Mouse (Mus musculus): Measurements from ENCODE around the gene Mrps18b. TPM values are rescaled to one million over a fixed set of nuclear protein-coding genes. Genes with fewer than 3 reads are reported as not detected.
"Not testable (repeated sequence)": the region's sequence is repeated elsewhere in the genome, so short reads cannot be mapped to it uniquely, and the experiment has no call there.

Mrps18b gene
- 100 to 1,000 TPM in 1 of 2 experiments, 10 to 100 TPM in 1; 93.5 to 102 TPM for total RNA-seq (2021)
- long read RNA-seq, experiment 1, transcript Mrps18b-201 (7 exons, 1,079 nt): major isoform, 25 of 33 reads
- long read RNA-seq, experiment 1, partial matches to known transcripts: 0 of 33 reads
- long read RNA-seq, experiment 1, other reads (novel, unspliced or antisense): 5 of 33 reads
- long read RNA-seq, experiment 2, transcript Mrps18b-201 (7 exons, 1,079 nt): major isoform, 62 of 76 reads
- long read RNA-seq, experiment 2, partial matches to known transcripts: 6 of 76 reads
- long read RNA-seq, experiment 2, other reads (novel, unspliced or antisense): 6 of 76 reads

DNA sequence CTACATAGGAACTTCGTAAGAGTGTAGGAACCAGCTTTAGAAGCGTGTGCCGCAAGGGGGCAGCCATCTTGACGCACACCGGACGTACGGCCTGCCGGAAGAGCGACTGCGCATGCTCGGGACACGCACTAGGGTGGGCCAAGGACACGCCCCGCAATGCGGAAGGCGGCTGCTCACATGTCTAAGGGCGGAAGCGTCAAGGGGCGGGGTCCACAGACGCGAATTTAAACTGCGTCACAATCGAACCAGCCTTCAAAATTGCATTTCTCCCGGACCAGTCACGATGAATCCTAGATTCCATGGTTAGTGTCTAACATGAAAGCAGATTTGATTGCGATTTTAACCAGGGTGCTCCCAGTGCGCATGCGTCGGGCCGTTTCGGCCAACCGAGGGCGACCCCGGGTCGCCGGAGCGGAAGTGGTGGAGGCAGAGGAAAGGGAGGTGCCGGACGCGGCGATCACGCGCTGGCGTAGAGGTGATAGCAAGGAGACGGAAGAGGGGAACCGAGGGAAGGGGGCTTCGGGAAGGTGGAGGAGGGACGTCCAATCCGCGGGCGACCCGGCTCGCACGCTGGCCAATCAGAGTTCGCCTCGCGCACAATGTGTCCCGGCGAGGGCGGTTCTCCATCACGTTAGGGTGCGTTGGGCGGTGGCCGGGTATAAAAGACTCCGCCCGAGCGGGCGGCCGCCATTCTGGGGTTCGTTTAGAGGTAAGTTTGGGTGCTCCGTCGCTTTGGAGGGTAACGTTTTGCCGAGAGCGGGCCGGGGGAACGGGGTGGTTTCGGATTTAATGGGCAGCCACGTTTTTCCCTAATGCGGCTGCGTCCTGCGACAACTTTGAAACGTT, at the start of gene Mrps18b, which contains the start of gene Ppp1r10:
Gene Mrps18b, minus strand, starts transcription at position 93 of the 846 bp plus-strand sequence.
Gene Ppp1r10, plus strand, starts transcription at position 138 of the 846 bp plus-strand sequence.
- DNase-seq (ENCODE audit: low spot score in 2 of 2): peak; percentile 97 to 98

DNA sequence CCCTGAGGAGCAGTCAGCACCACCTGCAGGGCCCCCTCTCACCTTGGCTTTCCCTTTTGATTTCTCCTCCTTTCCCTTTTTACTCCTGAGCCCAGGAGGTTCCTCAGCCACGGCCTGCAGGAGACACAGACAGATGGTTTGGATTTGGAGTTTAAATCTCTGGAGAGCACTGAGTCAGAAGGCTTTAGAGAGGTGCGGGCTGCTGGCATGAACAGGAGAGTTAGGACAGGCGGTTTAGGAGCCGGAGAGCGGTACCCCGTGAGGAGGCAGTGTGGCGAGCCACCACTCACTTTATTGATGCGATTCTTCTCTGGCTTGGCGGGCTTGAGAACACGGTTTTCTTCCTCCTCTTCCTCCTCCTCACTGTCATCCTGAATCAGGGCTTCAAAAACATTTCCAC, 47.1 kb upstream of the Mrps18b start:
- no peak for DNase-seq (ENCODE audit: low spot score in 2 of 2)

DNA sequence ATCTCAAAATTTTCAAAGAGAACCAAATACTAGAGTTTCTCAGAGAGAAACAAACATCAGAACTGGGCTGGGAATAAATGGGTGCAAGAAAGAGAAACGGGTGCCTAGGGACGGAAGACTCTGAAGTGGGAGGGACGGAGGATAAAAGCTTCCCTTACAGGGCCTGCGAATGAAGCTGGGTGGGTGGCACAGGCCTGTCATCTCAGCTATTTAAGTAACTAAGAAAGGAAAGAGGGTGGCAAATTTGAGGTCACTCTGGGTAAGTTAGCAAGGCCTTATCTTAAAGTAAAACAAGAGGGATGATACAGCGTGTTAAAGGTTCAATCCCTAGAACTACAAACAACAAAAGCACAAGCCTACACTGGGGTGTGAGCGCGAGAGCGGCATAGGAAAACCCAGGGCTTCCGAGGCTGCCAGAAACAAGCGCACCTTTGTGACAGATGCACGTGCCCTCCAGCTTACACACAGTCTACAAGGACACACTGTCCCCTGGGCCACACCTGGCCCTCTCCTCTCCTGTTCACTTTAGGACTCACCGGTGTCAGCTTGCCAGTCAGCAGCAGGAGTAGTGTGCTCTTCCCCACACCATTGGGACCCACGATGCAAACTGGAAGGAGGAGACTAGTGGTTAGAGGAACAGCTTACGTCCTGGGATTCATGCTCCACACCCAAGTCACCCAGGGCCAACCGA, 42.5 kb upstream of the Mrps18b start:
- no peak for DNase-seq (ENCODE audit: low spot score in 2 of 2)

DNA sequence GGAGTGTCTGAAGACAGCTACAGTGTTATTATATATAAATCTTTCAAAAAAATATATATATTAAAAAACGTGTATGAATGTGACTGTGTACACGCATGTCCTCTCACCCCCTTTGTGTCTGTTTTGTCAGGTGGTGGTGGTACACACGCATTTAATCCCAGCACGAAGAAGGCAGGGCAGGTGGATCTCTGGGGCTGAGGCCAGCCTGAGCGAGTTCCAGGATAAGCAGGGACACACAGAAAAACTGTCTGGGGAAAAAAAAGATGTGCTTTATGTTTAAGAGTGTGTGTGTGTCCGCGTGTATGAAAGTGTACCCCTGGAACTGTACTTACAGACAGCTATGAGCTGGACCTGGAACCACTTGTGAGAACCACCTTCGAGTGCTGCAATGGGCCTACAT, 38.5 kb upstream of the Mrps18b start:
- no peak for DNase-seq (ENCODE audit: low spot score in 2 of 2)

DNA sequence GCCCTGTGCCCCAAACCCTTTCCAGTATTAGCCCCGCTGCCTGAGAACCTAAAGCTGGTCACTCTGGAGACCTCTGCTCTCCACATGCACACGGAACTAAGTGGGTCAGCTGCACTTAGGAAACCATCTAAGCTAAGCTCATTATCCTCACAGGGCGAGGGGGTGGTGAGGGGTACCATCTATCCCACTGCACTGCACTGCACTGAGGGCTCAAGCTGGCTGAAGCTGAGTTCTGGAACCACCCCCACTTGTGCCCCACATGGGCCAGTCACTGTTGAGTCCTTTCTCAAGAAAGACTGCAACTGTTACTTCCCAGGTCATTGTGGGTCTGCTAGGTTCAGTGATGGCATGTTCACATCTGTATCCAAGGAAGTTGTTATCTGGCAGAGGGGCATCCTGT, 36.4 kb upstream of the Mrps18b start:
- DNase-seq (ENCODE audit: low spot score in 2 of 2): not testable (repeated sequence)

DNA sequence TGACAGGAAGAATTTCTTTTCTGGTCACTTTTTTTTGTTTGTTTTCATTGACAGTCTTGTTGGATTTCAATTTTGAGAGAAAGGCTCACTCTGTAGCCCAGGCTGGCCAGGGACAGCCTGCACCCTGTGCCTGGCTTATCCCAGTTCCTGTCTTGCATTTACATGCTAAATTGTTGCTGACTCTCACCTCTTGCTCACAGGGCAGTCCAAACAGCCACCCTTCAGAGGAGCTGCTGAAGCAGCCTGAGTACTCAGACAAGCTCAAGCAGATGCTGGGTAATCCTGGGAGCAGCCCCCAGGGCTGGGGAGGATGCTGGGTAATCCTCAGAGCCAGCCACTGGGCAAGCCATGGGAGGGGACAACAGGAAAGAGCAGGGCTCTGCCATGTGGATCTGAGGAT, 34.8 kb upstream of the Mrps18b start:
- not testable (repeated sequence) for DNase-seq (ENCODE audit: low spot score in 2 of 2)

DNA sequence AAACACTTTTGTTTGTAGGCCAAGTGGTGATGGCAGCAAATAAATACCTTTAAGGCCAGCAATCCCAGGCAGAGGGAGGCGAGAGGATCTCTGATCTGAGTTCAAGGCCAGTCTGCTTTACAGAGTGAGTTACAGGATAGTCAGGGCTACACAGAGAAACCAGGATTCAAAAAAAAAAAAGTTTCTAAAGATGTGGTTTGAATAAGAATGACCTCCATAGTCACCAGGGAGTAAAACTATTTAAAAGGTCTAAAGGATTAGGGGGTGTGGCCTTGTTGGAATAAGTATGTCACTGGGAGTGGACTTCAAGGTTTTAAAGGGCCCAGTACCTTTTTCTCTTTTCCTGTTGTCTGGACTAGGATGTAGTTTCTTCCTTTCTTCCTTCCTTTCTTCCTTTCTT, 23.8 kb upstream of the Mrps18b start:
- no peak for DNase-seq (ENCODE audit: low spot score in 2 of 2)

DNA sequence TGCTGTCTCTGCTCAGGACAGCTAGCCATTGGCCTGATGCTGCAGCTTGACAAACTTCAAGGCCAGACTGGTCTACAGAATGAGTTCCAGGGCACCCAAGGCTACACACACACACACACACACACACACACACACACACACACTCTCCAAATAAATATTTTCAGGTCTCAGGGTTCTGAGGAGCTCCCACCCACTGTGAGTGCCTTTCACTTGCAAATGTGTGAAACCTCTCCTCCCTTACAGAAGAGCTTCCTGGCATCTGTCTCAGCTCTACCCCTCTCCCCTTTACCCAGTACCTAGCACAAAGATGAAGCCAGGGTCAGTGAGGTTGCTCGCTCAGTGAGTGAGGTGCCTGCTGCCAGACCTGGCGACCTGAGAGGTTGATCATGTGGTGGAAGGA, 22.9 kb upstream of the Mrps18b start:
- no peak for DNase-seq (ENCODE audit: low spot score in 2 of 2)

DNA sequence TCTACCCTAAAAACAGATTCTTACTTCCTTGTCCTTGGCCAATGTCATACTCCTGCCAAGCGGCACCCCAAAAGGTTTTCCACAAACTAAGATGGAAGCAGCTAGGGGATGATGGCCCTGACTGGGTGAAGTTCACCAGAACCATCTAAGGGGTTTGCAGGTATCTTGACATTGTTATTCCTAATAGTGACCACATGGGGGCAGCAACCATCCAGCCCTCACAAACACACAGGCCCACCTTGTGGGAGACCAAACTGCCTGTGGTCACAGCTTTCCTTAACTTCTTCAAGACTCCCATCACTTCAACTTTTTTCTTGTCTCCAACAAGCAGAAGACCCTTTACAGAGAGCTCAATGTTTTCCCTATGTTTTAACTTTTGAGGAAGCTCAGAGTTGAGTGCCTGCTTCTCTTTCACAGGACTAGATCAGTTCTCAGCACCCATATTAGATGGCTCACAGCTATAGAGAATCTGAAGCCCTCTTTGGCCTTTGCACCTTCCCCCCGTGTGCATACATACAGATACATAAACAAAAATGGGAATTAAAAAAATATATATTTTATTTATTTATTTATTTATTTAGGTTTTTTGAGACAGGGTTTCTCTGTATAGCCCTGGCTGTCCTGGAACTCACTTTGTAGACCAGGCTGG, 21.6 kb upstream of the Mrps18b start:
- no peak for DNase-seq (ENCODE audit: low spot score in 2 of 2)

DNA sequence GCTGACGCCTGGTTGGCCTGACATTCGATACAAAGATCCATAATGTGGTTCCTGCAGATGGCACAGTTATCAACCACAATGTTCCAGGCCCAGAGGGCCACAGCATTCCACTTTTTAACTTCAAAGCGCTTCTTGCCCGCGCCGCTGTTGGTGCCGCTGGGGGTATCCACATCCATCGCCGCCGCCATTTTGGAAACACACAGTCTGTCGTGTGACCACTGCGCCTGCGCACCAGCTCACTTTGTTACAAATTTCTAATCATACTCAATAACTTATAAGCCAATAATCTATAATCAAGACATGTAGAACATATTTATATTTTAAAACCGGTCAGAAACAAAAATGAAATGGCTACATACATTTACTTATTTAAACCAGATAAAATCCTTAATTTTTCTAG, 19.6 kb upstream of the Mrps18b start:
- not testable (repeated sequence) for DNase-seq (ENCODE audit: low spot score in 2 of 2)

DNA sequence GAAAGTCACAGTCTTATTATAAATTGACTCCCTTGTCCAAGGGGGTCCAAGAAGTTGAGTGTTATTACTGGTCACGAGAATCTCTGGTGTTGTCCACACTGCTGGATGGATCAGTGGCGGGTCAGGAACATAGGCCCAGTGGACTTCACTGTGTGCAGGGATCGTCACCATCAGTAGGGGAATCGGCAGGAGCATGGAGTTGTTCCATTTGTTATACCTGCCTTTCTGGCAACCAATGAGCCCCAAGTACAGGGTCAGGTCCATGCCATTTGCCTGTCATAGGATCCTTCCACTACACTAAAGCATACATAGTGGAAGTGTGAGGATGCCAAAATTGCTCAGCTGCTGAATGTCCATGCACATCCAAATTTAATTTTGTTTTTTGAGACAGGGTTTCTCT, 16.4 kb upstream of the Mrps18b start:
- DNase-seq (ENCODE audit: low spot score in 2 of 2): no peak

DNA sequence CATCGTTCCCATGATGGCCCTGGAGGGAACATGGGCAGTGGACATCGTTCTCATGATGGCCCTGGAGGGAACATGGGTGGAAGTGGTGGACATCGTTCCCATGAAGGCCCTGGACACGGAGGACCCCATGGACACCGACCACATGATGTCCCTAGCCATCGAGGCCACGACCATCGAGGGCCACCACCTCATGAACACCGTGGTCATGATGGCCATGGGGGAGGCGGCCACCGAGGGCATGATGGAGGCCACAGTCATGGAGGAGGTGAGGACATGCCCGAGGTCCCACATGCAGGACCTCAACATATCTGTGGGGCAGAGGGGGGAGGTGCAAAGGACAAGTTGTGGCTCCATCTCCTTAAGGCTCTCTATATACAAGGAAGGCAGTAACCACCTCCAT, 14.4 kb upstream of the Mrps18b start:
- DNase-seq (ENCODE audit: low spot score in 2 of 2): no peak

DNA sequence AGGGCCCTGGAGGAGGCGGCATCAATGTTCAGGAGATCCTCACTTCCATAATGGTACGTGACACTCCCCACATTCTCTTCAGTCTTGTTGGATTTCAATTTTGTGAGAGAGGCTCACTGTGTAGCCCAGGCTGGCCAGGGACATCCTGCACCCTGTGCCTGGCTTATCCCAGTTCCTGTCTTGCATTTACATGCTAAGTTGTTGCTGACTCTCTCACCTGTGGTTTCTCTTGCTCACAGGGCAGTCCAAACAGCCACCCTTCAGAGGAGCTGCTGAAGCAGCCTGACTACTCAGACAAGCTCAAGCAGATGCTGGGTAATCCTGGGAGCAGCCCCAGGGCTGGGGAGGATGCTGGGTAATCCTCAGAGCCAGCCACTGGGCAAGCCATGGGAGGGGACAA, 13.3 kb upstream of the Mrps18b start:
- DNase-seq (ENCODE audit: low spot score in 2 of 2): no peak

DNA sequence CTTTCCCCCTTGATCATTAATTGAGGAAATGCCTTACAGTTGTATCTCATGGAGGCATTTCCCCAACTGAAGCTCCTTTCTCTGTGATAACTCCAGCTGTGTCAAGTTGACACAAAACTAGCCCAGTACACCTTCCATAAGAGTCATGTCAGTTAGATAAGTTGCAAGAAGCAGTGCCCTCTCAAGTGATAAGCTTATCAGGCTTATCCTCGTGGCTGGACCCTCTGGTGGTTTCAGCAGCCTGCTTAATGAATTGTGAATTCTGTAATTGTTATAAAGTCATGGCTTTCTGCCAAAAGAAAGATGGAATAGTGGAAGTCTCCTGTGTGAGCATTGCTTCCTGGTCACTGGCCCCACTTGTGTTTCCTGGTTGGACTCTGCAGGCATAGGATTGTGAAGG, 11.3 kb upstream of the Mrps18b start:
- DNase-seq (ENCODE audit: low spot score in 2 of 2): no peak

DNA sequence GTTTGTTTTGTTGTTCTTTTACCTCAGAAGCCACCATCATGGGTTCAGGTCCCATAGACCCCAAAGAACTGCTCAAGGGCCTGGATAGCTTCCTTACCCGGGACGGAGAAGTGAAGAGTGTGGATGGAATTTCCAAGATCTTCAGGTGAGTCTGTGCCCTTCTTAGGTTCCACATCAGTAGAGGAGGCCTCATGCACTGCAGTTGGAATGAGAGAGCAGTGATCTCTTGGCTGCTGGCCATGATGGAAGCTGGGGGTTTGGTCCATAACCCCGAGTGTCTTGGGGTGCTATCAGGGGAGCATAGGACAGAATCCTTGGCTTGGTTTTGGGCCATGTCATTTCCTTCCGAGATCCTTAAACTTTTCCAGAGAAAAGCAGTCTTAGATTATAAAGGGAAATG, 7.1 kb upstream of the Mrps18b start:
- DNase-seq (ENCODE audit: low spot score in 2 of 2): no peak

DNA sequence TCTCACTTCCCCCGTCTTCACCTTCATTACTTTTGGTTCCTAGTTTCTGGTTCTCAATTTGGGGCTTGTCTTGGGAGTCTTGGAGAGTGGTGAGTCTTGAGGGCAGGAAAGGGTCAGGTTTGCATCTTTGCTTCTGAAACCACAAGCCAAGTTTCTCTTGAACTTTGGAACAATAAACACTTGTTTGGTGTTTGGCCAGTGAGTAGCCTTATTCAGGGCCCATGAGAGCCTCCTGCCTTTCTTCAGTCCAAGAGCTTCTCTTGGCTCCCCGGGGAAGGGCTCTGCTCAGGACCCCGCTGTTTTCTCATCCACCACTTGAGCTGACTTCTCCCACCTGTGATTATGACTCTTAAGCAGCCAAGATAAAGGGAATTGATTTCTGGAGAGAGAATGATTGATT, 6.4 kb upstream of the Mrps18b start:
- no peak for DNase-seq (ENCODE audit: low spot score in 2 of 2)

DNA sequence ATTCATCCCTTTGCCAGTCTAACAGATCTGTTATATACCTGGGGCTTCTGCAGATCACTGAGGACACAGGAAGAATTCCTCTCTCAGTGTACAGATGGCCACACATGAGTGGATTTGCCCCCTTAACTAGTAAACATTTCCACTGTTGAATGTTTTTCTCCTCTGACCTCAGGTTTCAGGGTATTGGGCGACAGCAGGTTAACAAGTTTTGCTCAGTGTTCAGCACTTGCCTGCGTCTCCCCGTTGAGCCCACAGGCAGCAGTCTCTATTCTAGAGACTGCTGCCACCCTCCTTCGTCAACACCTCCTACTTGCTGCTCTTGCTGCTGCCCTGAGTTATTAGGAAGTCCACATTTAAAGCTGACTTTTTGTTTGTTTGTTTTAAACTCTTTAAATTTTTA, 5.5 kb upstream of the Mrps18b start:
- no peak for DNase-seq (ENCODE audit: low spot score in 2 of 2)

DNA sequence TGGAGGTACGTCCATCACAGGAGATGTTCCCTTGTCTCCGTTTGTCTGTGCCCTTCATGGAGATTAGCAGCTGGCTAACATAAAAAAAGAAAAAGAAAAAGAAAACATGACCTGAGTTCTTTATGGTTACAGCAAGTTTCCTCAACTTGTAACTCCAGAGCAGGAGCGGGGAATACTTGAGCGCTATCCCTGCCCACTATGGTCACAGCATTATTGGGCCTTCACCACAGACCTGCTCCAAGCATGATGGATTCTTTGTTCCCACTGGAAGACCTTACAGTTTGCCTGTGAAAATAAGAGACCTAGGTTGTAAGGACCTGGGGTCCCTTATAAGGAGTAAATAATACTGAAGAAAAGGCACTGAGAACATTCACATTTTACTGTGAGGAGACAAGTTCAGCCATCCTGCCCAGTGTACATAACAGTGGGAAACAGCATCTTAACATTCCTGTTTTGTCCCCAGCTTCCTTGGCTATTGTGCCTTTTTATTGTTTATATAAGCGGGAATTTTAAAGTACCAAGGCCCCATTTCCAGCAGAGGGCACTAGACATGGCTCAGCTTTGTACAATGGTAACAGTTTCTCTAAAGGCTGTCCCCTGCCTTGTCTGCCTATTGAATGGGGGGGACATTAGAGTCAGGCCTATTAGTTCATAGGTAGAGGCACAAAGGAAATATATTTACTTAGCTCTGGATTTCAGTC, 4.8 kb upstream of the Mrps18b start:
- DNase-seq (ENCODE audit: low spot score in 2 of 2): no peak

DNA sequence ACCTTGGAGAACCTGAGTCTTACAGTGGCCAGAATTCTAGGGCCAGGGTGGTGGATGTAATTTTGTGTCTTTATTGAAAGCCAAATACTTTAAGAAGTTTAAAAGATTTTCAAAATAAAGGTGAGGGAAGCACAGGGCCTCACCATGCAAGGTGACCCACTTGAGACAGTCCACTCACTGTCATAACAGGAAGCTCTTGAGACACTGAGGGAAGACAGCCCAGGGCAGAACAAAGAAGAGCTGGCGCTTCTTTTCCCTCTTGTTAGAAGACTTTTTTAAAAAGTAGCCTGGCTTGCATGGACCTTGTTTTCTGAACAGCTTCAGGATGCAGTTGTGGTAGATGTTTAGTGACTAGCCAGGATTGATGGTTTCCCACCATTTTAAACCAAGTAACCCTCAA, 4.2 kb upstream of the Mrps18b start:
- DNase-seq (ENCODE audit: low spot score in 2 of 2): no peak

DNA sequence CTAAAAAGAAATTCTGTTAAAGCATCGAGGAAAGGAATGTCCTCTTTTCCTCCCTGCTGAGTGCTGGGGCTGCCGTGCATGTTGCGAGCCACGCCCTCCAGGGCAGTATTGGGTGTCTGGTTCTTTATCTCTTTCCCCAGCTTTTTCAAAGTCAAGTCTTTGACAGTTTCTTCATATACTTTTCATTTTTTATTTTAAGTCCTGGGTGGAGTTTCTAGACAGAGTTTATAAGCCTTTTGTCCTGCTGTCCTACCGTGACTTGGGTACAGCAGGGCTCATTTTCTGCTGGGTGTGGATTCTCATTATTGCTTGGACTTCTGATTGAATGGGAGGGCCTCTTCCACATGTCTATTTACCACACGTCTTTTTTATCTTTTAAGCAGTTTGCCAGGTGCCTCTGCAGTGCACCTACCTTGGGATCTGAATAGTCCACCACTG, 3.7 kb upstream of the Mrps18b start:
- DNase-seq (ENCODE audit: low spot score in 2 of 2): no peak
